ENCODE assay signal across 15 mouse cellular contexts in the genomic region with DNA sequence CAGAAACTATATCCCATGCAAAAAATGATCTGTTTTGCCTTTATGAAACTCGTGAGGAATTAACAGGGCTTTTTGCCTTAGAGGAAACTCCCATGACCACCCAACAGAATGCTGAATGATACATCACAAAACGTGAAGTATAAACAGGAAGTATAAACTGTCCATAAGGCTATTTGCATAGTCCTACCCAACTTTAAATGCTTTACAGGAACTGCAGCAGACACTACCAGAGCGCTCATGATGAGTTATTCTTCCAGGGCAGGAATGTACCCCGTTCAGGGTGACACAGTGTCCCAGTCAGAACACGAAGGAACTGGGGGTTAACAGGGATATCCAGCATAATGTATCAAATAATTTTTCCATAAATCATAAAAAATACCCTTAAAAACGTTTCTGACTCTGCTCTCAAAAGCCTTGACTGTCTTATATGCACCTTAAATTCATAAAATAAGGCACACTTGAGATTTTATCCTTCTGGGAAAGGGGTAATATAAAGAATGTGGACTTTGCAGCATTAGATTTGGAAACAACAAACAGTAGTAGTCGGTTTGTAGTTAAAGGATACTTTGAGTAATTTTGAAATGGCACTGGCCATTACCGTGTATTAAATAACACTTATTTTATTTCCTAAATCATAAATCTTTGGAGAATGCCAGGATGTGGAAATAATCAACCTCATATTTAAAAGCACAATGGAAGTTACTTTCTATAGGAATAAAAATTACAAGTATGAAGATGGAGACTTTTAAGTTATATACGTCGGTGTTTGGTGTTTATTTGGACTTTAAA.
DNase-seq lines count a peak whose midpoint lies in the region; ATAC-seq lines count a peak whose summit lies in the region.
"Had no signal": no experiment of that assay in that cellular context is flagged by ENCODE, and none has a peak within 500 bp of the region (broad histone marks: within the 10 kb centered on the region; RNA-seq: fewer than 3 reads in every experiment).

No protein-coding gene starts in this region.

- H3K36me3 ChIP-seq in heart, embryonic 15.5 days, result no peaks in the 10 kb centered on the region
- H3K36me3 ChIP-seq in heart, embryonic 11.5 days (ENCODE audit: control insufficient read depth, insufficient read depth, low read length), result no peaks in the 10 kb centered on the region
- H3K36me3 ChIP-seq in embryonic facial prominence, embryonic 11.5 days (replicated peaks; ENCODE audit: control insufficient read depth, insufficient read depth, low read depth, low read length), result no peaks in the 10 kb centered on the region
- H3K36me3 ChIP-seq in limb, embryonic 11.5 days (ENCODE audit: control insufficient read depth, insufficient read depth, low read length), result peaks cover 2% of the 10 kb centered on the region; the same call in 1 of the 2 replicates
- H3K36me3 ChIP-seq in forebrain, embryonic 13.5 days (ENCODE audit: poor library complexity, severe bottlenecking), result no peaks in the 10 kb centered on the region
- H3K36me3 ChIP-seq: neural tube, embryonic 13.5 days had no signal

- no peak for ATAC-seq in heart, embryonic 15.5 days (replicated peaks; ENCODE audit: insufficient number of reproducible peaks, insufficient read depth, low FRiP score, low read depth)
- ATAC-seq in heart, embryonic 11.5 days (replicated peaks; ENCODE audit: insufficient number of reproducible peaks, low FRiP score, low TSS enrichment), result no peak
- no peak for ATAC-seq in embryonic facial prominence, embryonic 11.5 days (replicated peaks; ENCODE audit: insufficient number of reproducible peaks, low FRiP score, low TSS enrichment, low read depth)
- ATAC-seq in limb, embryonic 11.5 days (ENCODE audit: insufficient number of reproducible peaks, low FRiP score, low TSS enrichment, low read depth), result peak; percentile 82
- ATAC-seq in forebrain, embryonic 13.5 days, result no peak
- ATAC-seq: hindbrain, embryonic 16.5 days had no signal

- DNase-seq in 3T3-L1 (ENCODE audit: low read depth, low spot score), result peak; percentile 85
- DNase-seq in embryonic facial prominence, embryonic 11.5 days (ENCODE audit: low spot score), result peak; percentile 62
- DNase-seq in limb, embryonic 11.5 days (ENCODE audit: low spot score), result peak; percentile 72
- DNase-seq in thymus, postnatal 14 days, result no peak
- no peak for DNase-seq in retina, postnatal 1 day
- DNase-seq: adrenal gland, postnatal 14 days; cerebellum, postnatal 36 days; midbrain, embryonic 14.5 days; right cerebral cortex, adult 18-20 months; thymus, postnatal 4 days had no signal

- 0 out of 2 replicates have a peak, but pooled peaks cover 5% of the 10 kb centered on the region for H3K4me1 ChIP-seq in heart, embryonic 15.5 days (replicated peaks)
- H3K4me1 ChIP-seq in heart, embryonic 11.5 days (ENCODE audit: control insufficient read depth, insufficient read depth, low read length), result no peaks in the 10 kb centered on the region
- H3K4me1 ChIP-seq in embryonic facial prominence, embryonic 11.5 days (ENCODE audit: control insufficient read depth, insufficient read depth, low read length), result no peaks in the 10 kb centered on the region
- peaks cover 5% of the 10 kb centered on the region; the same call in 1 of the 2 replicates for H3K4me1 ChIP-seq in limb, embryonic 11.5 days (ENCODE audit: control insufficient read depth, insufficient read depth, low read length)
- no peaks in the 10 kb centered on the region for H3K4me1 ChIP-seq in forebrain, embryonic 13.5 days
- H3K4me1 ChIP-seq: neural tube, embryonic 13.5 days had no signal

- no peaks in the 10 kb centered on the region for H3K27me3 ChIP-seq in heart, embryonic 15.5 days
- H3K27me3 ChIP-seq in heart, embryonic 11.5 days (ENCODE audit: control insufficient read depth, insufficient read depth, low read length), result no peaks in the 10 kb centered on the region
- no peaks in the 10 kb centered on the region for H3K27me3 ChIP-seq in embryonic facial prominence, embryonic 11.5 days (ENCODE audit: control insufficient read depth, insufficient read depth, low read length)
- H3K27me3 ChIP-seq in limb, embryonic 11.5 days (ENCODE audit: control insufficient read depth, insufficient read depth, low read length), result no peaks in the 10 kb centered on the region
- H3K27me3 ChIP-seq in forebrain, embryonic 13.5 days, result no peaks in the 10 kb centered on the region
- H3K27me3 ChIP-seq: neural tube, embryonic 13.5 days had no signal

- no peak overlapping the region for H3K4me3 ChIP-seq in heart, embryonic 15.5 days
- no peak overlapping the region for H3K4me3 ChIP-seq in heart, embryonic 11.5 days (ENCODE audit: low read depth, low read length)
- no peak overlapping the region for H3K4me3 ChIP-seq in embryonic facial prominence, embryonic 11.5 days (ENCODE audit: low read depth, low read length)
- no peak overlapping the region for H3K4me3 ChIP-seq in limb, embryonic 11.5 days (ENCODE audit: low read depth, low read length)
- no peak overlapping the region for H3K4me3 ChIP-seq in forebrain, embryonic 13.5 days
- H3K4me3 ChIP-seq: neural tube, embryonic 13.5 days had no signal

- H3K9me3 ChIP-seq in heart, embryonic 15.5 days (replicated peaks), result no peaks in the 10 kb centered on the region
- no peaks in the 10 kb centered on the region for H3K9me3 ChIP-seq in heart, embryonic 11.5 days (replicated peaks; ENCODE audit: control insufficient read depth, low read length)
- no peaks in the 10 kb centered on the region for H3K9me3 ChIP-seq in embryonic facial prominence, embryonic 11.5 days (replicated peaks; ENCODE audit: control insufficient read depth, low read length)
- H3K9me3 ChIP-seq in limb, embryonic 11.5 days (ENCODE audit: control insufficient read depth, low read length), result no peaks in the 10 kb centered on the region
- H3K9me3 ChIP-seq in forebrain, embryonic 13.5 days (replicated peaks), result no peaks in the 10 kb centered on the region
- H3K9me3 ChIP-seq: neural tube, embryonic 13.5 days had no signal

- H3K9ac ChIP-seq in heart, embryonic 15.5 days, result no peak overlapping the region
- no peak overlapping the region for H3K9ac ChIP-seq in heart, embryonic 11.5 days (ENCODE audit: low read depth, low read length)
- H3K9ac ChIP-seq in embryonic facial prominence, embryonic 11.5 days (replicated peaks; ENCODE audit: low read length), result no peak overlapping the region
- H3K9ac ChIP-seq in limb, embryonic 11.5 days (ENCODE audit: low read length), result 0 out of 2 replicates have a peak overlapping the region, but pooled peaks have one; percentile 17
- no peak overlapping the region for H3K9ac ChIP-seq in forebrain, embryonic 13.5 days
- H3K9ac ChIP-seq: neural tube, embryonic 13.5 days had no signal

- peak overlapping the region; percentile 45; the same call in 1 of the 2 replicates for H3K27ac ChIP-seq in heart, embryonic 15.5 days
- H3K27ac ChIP-seq in heart, embryonic 11.5 days (ENCODE audit: low read depth, low read length), result no peak overlapping the region; the same call in 1 of the 2 replicates
- peak overlapping the region; percentile 73; the same call in 1 of the 2 replicates for H3K27ac ChIP-seq in embryonic facial prominence, embryonic 11.5 days (replicated peaks; ENCODE audit: low read depth, low read length)
- H3K27ac ChIP-seq in limb, embryonic 11.5 days (replicated peaks; ENCODE audit: low read depth, low read length), result peak overlapping the region; percentile 65; the same call in 1 of the 2 replicates
- H3K27ac ChIP-seq in forebrain, embryonic 13.5 days, result no peak overlapping the region
- H3K27ac ChIP-seq: neural tube, embryonic 13.5 days had no signal

- 53% methylated on average over 10 of the region's 10 CpGs for WGBS in heart, embryonic 15.5 days
- 63% methylated on average over 10 of the region's 10 CpGs for WGBS in heart, embryonic 11.5 days (ENCODE audit: insufficient replicate concordance)
- 54% methylated on average over 10 of the region's 10 CpGs for WGBS in embryonic facial prominence, embryonic 11.5 days
- 56% methylated on average over 10 of the region's 10 CpGs for WGBS in limb, embryonic 11.5 days
- 81% methylated on average over 10 of the region's 10 CpGs for WGBS in forebrain, embryonic 13.5 days

- H3K4me2 ChIP-seq in heart, embryonic 15.5 days, result no peak overlapping the region
- H3K4me2 ChIP-seq in heart, embryonic 11.5 days, result no peak overlapping the region
- H3K4me2 ChIP-seq in embryonic facial prominence, embryonic 11.5 days (ENCODE audit: low read depth, low read length), result no peak overlapping the region
- no peak overlapping the region for H3K4me2 ChIP-seq in limb, embryonic 11.5 days (ENCODE audit: low read depth, severe bottlenecking)
- H3K4me2 ChIP-seq in forebrain, embryonic 13.5 days, result no peak overlapping the region
- H3K4me2 ChIP-seq: neural tube, embryonic 13.5 days had no signal

Comparison
In these comparisons a context has a peak if more than half of its experiments do, and no peak if none do; other contexts are left out.
1. H3K27ac ChIP-seq: peak in heart, embryonic 15.5 days (single experiment), embryonic facial prominence, embryonic 11.5 days (single experiment) and limb, embryonic 11.5 days (single experiment); none in heart, embryonic 11.5 days (single experiment) and forebrain, embryonic 13.5 days (single experiment).
2. DNase-seq: peak in 3T3-L1 (single experiment), embryonic facial prominence, embryonic 11.5 days (single experiment) and limb, embryonic 11.5 days (single experiment); none in thymus, postnatal 14 days (single experiment) and retina, postnatal 1 day (single experiment).